Mouse (Mus musculus): ENCODE results near the gene Catsperd.
"Not testable (repeated sequence)": the region's sequence is repeated elsewhere in the genome, so short reads cannot be mapped to it uniquely, and the experiment has no call there.

Gene Catsperd

GRCm38 (mm10) chr17:56612565-56612939 lies 15.4 kb upstream of the Catsperd start:
- DNase-seq (ENCODE audit: low read depth, low spot score), result not testable (repeated sequence)

GRCm38 (mm10) chr17:56613236-56613844 lies 14.6 kb upstream of the Catsperd start, which contains the start of gene Rpl36:
TSS of gene Rpl36 (plus strand) at chr17:56613416.
- peak; percentile 98 for DNase-seq (ENCODE audit: low read depth, low spot score)

DNA sequence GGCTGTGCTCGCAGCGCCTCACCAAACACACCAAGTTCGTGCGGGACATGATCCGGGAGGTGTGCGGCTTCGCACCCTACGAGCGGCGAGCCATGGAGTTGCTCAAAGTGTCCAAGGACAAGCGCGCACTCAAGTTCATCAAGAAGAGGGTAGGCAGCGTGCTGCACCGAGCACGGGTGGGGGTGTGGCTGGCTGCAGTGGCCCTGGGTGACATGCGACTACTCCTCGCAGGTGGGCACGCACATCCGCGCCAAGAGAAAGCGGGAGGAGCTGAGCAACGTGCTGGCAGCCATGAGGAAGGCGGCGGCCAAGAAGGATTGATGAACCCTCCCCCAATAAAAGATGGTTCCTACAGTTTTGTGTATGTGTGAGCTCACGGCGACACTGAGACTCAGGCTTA lies 14.1 kb upstream of the Catsperd start:
- DNase-seq (ENCODE audit: low read depth, low spot score), result not testable (repeated sequence)

- DNase-seq (ENCODE audit: low read depth, low spot score), result no peak
Measured at GRCm38 (mm10) chr17:56614391-56615135, 13.4 kb upstream of the Catsperd start.

DNA sequence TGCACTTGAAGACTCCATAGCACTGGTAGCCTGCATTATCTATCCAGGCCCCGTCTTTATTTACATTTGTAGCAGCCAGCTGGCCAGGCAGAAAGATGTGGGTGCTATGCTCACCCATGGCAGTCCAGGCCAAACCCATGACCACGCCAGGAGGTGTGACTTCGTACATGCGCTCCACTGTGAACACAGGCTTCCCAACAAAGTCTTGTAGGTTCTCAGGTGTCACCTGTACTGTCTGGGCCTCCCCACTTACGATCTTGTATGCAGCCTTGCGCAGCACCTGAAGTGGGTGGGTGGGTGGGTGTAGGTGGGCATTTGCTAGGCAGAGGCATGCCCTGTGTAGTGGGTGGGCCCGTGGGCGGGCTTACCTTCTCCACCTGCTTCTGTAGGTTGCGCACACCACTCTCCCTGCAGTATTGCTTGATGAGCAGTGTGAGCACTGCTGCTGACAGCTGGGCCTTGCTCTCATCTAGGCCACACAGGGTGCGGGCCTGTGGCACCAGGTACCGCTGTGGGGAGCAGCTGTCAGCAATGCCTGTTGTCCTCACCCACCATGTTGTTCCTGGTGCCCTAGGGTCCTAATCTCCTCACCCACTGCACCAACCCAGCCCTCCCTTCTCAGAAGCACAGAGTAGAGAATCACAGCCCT lies 12.7 kb upstream of the Catsperd start:
- no peak for DNase-seq (ENCODE audit: low read depth, low spot score)

DNA sequence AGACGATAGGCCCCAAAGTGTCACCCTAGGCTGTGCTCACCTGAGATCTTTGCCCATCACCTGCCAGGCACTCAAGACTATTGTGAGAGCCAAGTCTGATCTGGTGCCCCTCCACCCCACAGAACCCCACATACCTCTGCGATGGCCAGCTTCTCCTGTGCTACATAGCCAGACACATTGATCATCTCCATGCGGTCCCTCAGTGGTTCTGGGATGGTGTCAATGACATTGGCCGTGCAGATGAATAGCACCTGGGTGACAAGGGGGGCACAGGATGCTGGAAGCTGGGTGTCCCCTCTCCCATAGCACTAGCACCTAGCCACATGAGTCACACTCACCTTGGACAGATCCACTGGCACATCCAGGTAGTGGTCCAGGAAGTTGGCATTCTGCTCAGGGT lies 12.2 kb upstream of the Catsperd start:
- no peak for DNase-seq (ENCODE audit: low read depth, low spot score)

DNA sequence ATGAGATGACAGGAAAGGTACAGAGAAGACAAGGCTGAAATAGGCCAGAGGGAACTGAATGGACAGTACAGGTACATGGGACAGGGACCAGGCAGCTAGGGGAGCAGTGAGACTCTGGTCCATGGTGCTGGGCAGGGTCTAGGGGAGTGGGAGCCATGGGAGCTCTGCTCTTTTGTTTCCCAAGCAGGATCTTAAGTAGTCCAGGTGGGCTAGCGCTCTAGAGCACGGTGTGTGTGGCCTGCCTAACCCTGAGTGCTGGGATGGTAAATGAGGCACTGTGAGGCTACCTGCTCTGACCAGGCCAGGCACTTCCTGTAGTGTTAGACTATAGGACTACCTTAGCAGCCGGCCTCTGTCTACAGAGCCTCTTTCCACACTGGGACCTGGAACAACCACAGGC lies 11.2 kb upstream of the Catsperd start:
- DNase-seq (ENCODE audit: low read depth, low spot score), result no peak

GRCm38 (mm10) chr17:56617628-56618027 lies 10.3 kb upstream of the Catsperd start:
- no peak for DNase-seq (ENCODE audit: low read depth, low spot score)

DNA sequence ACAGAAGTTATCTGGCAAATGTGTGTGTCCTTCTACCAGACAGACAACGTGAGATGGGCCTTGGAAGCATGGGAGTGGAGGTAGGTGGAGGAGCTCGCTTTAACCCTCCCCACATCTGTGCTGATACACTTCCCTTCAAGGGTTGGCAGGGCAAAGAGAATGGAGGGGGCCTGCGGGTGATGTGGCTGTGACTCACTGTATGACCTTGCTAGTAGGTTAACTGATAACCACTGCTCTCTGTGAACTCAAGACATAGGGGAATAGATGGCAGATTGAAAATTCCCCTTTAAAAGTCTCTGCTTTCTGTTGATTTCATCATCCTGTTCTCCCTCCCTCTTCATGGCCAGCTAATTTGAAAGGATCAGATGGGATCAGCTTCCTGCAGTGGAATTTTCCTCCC lies 2.4 kb upstream of the Catsperd start:
- DNase-seq (ENCODE audit: low read depth, low spot score), result no peak

DNA sequence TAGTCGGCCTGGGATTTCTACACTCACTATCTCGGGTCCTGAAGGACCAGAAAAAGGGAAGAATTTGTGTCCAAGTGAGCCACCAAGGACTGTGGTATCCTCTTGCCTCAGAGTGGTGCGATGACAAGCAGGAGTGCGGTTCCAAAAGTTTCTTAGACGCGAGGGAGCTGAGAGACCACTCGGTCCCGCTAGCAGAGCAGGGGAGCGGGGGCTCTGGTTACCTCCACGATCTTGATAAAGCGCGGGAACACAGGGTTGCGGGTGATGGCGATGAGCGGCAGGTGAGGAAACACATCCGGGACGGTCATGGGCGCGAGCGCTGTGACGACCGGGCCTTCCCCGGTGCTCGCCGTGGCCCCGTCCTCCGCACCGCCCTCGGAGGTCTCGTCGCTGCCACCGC lies 1.7 kb upstream of the Catsperd start:
- DNase-seq (ENCODE audit: low read depth, low spot score), result no peak

- peak; percentile 99 for DNase-seq (ENCODE audit: low read depth, low spot score)
Measured at GRCm38 (mm10) chr17:56626754-56627470, 1.0 kb upstream of the Catsperd start, which contains the start of gene Lonp1. TSS of gene Lonp1 (minus strand) at chr17:56626887.

- DNase-seq (ENCODE audit: low read depth, low spot score), result not testable (repeated sequence)
Measured at GRCm38 (mm10) chr17:56629800-56630781, 2.1 kb downstream of the Catsperd start.

GRCm38 (mm10) chr17:56631807-56632206 lies 3.9 kb downstream of the Catsperd start:
- no peak for DNase-seq (ENCODE audit: low read depth, low spot score)

DNA sequence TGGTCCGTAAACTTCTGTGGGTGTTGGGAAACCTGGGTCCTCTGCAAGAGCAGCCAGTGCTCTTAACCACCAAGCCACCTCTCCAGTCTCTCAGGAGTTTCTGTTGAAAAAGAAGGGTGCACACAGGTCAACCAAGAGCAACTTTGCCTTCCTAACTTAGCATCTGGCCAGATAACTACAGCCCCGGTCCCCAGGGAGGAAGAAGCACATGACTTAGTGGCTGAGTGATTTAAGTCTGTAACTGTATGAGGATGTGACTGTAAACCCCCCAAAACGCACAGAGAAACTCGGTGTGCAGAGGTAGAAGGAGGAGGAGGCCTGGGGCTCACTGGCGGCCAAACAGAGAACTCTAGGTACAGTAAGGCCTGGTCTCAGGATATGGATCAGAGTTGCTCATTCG lies 6.1 kb downstream of the Catsperd start:
- no peak for DNase-seq (ENCODE audit: low read depth, low spot score)

DNA sequence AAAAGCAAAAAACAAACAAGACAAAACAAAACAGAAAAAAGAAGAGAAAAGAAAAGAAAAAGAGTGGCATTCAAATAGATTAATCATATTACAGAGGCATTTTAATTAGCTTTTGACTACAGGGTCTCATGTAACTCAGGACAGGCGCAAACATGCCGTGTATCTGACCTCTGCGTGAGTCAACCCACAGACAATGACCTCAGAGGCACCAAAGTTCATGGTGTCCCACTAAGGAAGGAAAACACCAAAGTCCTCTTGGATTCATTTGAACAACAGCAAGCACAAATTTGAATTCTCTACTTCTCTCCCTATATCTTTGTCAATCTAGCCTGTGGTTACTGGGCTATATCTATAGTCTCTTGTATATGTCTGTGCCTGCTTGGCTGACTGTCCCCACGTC lies 15.3 kb downstream of the Catsperd start:
- DNase-seq (ENCODE audit: low read depth, low spot score), result no peak

DNA sequence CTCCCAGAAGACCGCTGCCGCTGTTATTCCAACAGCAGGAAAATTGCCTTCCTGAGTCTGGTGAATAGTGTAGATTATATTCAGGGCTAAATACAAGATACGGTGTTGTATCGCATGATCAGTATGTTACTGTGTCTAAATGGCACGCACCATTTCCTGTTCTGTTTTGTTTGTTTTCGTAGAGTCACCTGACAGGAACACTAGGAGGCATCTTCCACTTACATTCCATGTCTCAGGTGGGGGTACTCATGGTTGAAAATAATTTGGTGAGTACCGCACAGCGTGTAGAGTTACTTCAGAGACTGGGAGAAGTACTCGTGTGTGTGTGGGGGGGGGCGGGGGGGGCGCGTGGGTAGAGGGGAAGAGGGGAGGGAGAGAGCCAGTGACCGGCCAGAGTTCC lies 19.6 kb downstream of the Catsperd start:
- DNase-seq (ENCODE audit: low read depth, low spot score), result no peak

DNA sequence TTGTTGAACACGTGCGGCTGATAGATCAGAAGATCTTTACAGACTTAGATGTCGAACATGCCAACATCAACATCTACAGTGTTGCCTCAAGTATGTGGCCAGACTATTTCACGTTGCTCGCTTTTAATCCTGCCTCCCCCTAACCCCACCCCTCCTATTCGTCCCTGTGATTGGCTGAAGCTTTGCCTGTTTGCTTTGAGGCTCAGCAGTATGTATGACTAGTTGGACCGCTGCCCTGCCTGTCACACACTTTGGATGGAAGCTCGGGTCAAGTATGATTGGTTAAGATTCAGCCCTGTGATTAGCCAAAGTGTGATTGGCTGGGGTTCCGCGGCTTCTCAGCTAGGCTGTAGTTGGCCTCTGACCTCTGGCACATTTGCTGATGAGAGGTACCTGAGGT lies 23.9 kb downstream of the Catsperd start:
- DNase-seq (ENCODE audit: low read depth, low spot score), result no peak

- DNase-seq (ENCODE audit: low read depth, low spot score), result no peak
Measured at GRCm38 (mm10) chr17:56654771-56655170, 26.8 kb downstream of the Catsperd start.

DNA sequence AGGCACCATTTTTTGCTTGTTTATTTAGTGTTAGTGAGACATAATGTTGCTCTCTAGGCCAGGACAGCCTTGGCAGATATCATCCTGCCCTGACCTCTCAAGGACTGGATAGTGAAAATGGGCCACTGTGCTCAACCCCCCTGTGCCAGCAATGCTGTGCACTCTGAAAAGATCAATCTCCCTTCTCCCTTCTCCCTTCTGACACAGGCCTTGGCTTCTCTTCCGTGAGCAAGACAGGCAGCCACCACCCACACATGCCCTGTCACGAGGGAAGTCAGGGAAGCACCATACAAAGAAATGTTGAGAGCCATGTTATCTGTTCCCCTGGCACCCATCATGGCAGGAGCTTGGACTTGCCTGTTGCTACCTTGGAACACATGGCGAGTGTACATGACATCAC lies 27.4 kb downstream of the Catsperd start:
- no peak for DNase-seq (ENCODE audit: low read depth, low spot score)

DNA sequence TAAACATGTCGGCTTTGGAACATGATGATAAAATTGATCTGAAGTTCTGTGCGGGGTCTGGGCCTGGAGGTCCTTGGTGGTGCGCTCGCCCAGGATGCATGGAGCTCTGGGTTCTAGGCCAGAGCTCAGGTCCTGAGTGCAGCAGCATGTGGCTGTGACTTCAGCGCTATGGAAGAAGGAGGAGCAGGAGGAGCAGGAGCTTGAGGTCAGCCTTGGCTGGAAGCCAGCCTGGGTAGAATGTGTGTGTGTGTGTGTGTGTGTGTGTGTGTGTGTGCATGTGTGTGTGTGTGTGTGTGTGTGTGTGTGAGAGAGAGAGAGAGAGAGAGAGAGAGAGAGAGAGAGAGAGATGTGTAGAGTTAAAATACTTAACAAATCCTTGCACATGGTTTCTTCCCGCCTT lies 28.2 kb downstream of the Catsperd start:
- DNase-seq (ENCODE audit: low read depth, low spot score), result no peak

GRCm38 (mm10) chr17:56663659-56664058 lies 35.7 kb downstream of the Catsperd start:
- no peak for DNase-seq (ENCODE audit: low read depth, low spot score)
